Mouse (Mus musculus) erythroblast, adult 5-6 weeks (primary cell): ENCODE data around the gene Mea1. TPM values are rescaled to one million over a fixed set of nuclear protein-coding genes. Genes with fewer than 3 reads are reported as not detected.

ENCODE experiments used
- ATAC-seq: replicated peaks from 2 replicates; pipeline ENCODE4 v1.8.0; 2016; ENCODE audit warnings: moderate number of reproducible peaks, mild to moderate bottlenecking, moderate TSS enrichment, inconsistent platforms; ENCODE audit not compliant: poor library complexity, low FRiP score, severe bottlenecking
- total RNA-seq, 2 experiments: library from RNA; stranded (forward) in 1 of 2; stranded (reverse) in 1 of 2; fragments of 150-400 nt in 1 of 2; fragments of 200-764, 138-1000 nt in 1 of 2; gene quantifications; 2 replicates each; pipeline versions ENCODE4 v1.2.3 to v1.2.4; 2015 to 2017; ENCODE audit warnings: low replicate concordance in 2 of 2

Gene Mea1
- total RNA-seq, 2 experiments from 2014 or later, result 8.6 to 24.5 TPM

DNA sequence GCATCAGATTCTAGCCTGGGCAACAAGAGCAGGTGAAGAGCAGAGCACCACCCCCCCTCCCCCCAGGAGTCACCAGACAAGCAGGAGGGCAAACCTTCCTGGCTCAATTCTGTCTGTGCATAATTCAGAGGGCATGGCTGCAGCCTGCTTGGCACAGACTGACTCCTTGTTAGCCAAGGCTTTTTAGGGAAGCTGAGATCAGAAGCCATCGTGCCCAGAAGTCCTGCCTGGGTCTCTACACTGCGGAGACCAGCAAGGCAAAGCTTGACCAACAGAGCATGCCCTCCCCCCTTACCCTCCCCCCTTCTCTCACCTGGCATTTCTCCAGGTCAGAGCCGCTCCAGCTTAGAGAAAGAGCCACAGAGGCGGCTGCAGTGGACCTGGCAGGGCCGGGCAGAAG is 15.9 kb upstream of the Mea1 start:
- no peak for ATAC-seq

- no peak for ATAC-seq
These were observed 10.9 kb upstream of the Mea1 start for GRCm38 (mm10) chr17:46667712-46668111.

DNA sequence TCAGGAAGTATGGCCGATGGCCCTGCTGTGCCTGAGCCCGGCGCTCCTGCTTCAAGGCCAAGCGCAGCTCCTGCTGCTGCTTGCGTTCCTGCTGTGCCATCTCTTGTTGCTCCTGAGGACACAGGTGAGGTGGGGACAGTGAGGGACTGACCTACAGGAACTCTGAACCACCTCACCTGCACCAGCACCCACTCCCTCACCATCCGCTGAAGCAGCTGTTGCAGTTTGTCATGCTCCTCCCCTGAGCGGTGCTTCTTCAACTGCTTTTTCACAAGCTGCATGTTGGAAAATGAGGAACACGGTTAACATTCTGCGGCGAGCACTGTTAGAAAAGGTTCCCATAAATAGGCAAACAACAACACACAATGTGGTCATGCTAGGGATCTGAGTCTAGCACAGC is 8.7 kb upstream of the Mea1 start:
- no peak for ATAC-seq

DNA sequence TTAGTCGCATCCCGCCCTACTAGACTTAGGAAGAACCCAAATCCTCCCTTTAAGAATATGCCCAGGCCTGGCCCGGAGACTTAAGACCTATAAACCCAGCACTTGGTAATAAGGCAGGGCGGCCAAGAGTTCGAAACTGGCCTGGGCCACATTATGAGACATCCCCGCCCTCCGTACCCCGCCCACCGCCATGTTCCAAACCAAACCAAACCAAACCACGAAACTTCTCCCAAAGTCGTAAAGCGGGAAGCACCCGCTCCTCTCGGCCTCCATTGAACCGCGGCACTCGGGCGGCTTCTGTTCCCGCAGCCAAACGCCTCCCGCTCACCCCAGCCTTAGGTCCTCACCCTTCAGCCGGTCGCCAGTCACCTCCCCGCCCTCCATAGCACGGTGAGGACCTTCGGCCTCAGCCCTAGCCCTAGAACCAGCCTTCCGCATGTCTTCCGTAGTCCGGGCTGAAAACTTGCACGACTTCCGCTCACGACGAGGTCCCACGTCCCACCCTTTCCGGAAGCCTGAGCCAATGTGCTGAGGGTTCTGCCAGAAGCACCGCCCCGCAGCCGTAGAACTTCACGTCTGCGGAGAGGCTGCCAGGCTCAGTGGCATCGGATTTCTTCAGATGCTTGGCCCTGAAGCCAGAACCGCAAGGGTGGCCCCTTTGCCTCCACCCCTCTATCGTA is 4.6 kb upstream of the Mea1 start, which contains the start of gene Rrp36:
Gene Rrp36 (minus strand): TSS at position 503 of the 680 bp plus-strand sequence.
- peak; percentile 98 for ATAC-seq

- peak; percentile 25 for ATAC-seq
These were observed 3.9 kb upstream of the Mea1 start for GRCm38 (mm10) chr17:46674530-46675283.

- no peak for ATAC-seq
These were observed 318 bp downstream of the Mea1 start for GRCm38 (mm10) chr17:46678911-46679310.

- 0 out of 2 replicates have a peak, but pooled peaks have one; percentile 5 for ATAC-seq
These were observed 1.5 kb downstream of the Mea1 start for GRCm38 (mm10) chr17:46679843-46680759.

DNA sequence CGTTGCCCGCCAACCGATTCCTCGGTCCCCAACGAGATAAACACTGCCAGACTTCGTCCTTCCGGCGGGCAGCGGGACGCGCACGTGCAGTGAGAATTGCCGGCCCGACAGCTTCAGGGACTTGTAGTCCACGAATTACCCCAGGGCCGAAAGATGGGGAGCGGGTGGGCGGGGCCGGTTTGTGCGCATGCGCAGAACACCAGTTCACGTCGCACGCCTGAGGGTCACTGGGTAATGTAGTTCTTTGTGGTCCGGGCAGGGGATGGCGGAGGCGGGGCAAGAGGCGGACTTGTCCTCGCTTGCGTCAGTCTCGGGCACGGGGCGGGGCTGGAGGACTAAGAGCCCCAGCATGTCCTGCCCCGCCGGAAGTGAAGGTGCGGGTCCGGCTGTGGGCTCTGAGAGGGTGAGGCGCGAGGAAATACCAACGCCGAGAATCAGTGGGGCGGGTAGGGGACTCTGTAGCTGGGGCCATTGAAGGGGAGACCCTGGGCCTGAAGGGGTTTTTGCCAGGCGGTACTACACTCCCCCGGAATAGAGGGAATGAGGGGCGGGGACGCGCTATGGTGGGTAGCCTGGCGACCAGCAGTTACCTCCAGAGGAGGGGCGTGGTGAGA is 2.3 kb downstream of the Mea1 start, which contains the start of gene Klhdc3:
Gene Klhdc3 (minus strand): TSS at position 155 of the 614 bp plus-strand sequence.
- ATAC-seq, result peak; percentile 95

- no peak for ATAC-seq
These were observed 3.0 kb downstream of the Mea1 start for GRCm38 (mm10) chr17:46681466-46682118.

DNA sequence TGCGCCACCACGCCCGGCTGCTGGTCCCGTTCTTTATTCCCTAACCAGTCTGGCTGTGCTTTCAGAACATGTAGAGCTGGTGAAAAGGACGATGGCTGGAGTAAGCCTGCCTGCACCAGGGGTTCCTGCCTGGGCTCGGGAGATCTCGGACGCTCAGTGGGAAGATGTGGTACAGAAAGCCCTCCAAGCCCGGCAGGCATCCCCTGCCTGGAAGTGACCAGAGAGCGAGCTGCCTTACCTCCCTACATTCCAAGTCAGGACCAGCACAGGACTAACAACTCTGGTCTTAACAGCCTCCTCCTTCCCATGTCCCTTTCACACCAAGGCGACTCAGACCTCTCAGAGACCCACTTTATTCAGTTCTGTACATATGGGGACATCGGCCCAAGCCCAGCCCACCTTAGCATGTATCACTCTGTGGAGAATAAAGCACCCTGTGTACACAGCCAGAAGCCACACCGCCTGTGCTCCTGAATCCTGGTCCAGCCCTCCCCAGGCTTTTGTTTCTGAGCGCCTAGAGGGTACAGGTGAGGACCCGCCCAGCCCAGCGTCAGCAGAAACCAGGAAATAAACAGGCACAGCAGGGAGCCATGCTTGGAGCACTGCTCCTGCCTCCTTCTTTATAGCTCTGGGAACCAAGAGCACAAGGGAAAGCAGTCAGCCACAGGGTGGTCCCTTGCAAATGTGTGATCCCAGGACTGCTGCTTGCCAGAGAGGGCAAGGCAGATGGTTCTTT is 4.2 kb downstream of the Mea1 start:
- no peak for ATAC-seq

DNA sequence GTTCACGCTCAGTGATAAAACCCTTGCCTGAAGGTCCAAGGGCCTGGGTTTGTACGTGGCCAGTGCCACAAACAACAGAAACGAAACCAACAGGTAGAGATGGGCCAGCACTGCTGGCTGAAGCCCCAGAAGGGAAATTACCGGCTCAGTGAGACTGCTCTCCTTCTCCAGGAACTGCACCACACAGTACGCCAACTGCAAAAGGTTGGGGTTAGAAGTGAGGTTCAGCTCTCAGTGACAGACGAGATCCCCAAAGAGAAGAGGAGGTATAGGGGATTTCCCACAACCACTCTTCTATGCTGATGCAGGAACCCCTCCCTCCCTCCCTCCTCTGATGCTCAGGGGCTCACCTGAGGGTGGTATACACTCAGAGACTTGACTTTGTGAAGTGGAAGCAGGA is 7.3 kb downstream of the Mea1 start:
- no peak for ATAC-seq

GRCm38 (mm10) chr17:46690665-46691064 is 12.1 kb downstream of the Mea1 start:
- ATAC-seq, result peak; percentile 68

DNA sequence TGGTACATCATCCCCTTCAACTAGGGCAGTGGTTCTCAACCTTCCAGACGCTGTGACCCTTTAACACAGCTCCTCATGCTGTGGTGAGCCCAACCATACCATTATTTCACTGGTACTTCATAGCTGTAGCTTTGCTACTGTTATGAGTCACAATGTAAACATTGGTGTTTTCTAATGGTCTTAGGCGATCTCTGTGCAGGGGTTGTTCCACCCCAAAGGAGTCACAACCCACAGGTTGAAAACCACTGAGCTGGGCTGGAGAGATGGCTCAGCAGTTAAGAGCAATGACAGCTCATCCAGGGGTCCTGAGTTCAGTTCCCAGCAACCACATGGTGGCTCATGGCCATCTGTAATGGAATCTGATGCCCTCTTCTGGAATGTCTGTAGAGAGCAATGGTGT is 12.8 kb downstream of the Mea1 start:
- ATAC-seq, result no peak

- no peak for ATAC-seq
These were observed 16.0 kb downstream of the Mea1 start for GRCm38 (mm10) chr17:46694517-46695063.

DNA sequence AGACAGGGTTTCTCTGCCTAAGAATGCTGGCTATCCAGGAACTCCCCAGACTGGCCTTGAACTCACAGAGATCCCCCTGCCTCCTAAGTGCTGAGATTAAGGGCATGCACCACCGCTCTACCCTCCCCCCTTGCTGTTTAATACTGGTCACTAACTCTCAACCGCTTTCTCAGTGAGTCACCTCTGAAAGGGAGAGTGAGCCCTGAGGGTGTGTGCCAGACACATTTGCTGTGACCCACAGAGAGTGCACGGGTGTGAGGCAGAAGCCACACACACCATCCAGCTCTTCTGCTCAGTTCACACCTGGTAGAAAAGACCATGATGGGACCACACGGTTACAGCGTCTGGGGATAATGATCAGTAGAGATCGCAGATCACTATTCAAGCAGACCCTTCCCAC is 19.9 kb downstream of the Mea1 start:
- no peak for ATAC-seq

GRCm38 (mm10) chr17:46699245-46699644 is 20.7 kb downstream of the Mea1 start:
- no peak for ATAC-seq

DNA sequence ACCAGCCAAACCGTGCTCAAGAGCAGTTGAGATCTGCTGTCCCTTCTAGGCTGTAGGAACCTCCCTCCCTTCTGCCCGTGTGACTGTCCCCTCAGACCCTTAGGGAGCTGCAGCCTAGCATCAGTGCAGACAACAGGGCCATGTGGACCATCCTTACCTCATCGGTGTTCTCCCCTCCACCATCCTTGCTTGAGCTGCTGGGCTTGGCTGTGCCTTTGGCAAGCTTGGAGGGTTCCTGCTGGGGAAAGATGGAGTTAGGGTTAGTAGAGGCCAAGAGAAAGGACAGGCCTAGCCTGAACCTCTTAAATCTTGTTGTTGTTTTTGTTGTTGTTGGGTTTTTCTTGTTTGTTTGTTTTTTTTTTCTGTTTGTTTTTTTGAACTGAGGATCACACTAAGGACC is 21.3 kb downstream of the Mea1 start:
- no peak for ATAC-seq

- ATAC-seq, result no peak
These were observed 22.9 kb downstream of the Mea1 start for GRCm38 (mm10) chr17:46701489-46701888.
